Mouse (Mus musculus) kidney, embryonic 15.5 days (tissue): ENCODE measurements around the gene Wdr31. TPM values are rescaled to one million over a fixed set of nuclear protein-coding genes. Genes with fewer than 3 reads are reported as not detected.

Source experiments
- ATAC-seq: fragments of 200-750 bp; cut with Nextera tagmentation; replicated peaks from 2 replicates; pipeline ENCODE4 v1.8.0; 2017; ENCODE audit warnings: moderate TSS enrichment; ENCODE audit not compliant: low FRiP score
- H3K27ac ChIP-seq: fragments of 300-500 bp; sonication (generic); 2 replicates; pipeline ENCODE4 v1.5.1; 2015; ENCODE audit warnings: mild to moderate bottlenecking, inconsistent platforms
- H3K27me3 ChIP-seq: fragments of 300-500 bp; sonication (generic); 2 replicates; pipeline ENCODE4 v1.6.1; 2015; ENCODE audit warnings: inconsistent platforms
- H3K36me3 ChIP-seq: fragments of 300-500 bp; sonication (generic); 2 replicates; pipeline ENCODE4 v1.6.1; 2015; ENCODE audit warnings: inconsistent platforms
- H3K4me1 ChIP-seq: fragments of 300-500 bp; sonication (generic); 2 replicates; pipeline ENCODE4 v1.6.1; 2015; ENCODE audit warnings: inconsistent platforms
- H3K4me2 ChIP-seq: fragments of 300-500 bp; sonication (generic); 2 replicates; pipeline ENCODE4 v1.6.1; 2015; ENCODE audit warnings: moderate library complexity, mild to moderate bottlenecking, inconsistent platforms
- H3K4me3 ChIP-seq: fragments of 300-500 bp; sonication (generic); replicated peaks from 2 replicates; pipeline ENCODE4 v1.5.1; 2015; ENCODE audit warnings: mild to moderate bottlenecking, inconsistent platforms
- H3K9ac ChIP-seq: fragments of 300-500 bp; sonication (generic); 2 replicates; pipeline ENCODE4 v1.6.1; 2015; ENCODE audit warnings: mild to moderate bottlenecking, inconsistent platforms
- H3K9me3 ChIP-seq: fragments of 300-500 bp; sonication (generic); replicated peaks from 2 replicates; pipeline ENCODE4 v1.6.1; 2016; ENCODE audit warnings: inconsistent platforms
- WGBS: fragments of 180-500 bp; shearing (Covaris S2); methylation state at CpG from one replicate; pipeline ENCODE4 v1.1.7; 2015; ENCODE audit warnings: mixed read lengths; 5-methylcytosine and 5-hydroxymethylcytosine counted together
- polyA plus RNA-seq: library from polyadenylated mRNA; unstranded; fragments of >200 nt; fragmentation: Nextera tagmentation; extraction: Ambion mirVana; gene quantifications from 2 replicates; pipeline ENCODE4 v1.2.1, GENCODE M21; 2015

Gene Wdr31
- polyA plus RNA-seq, 1 experiment from 2014 or later = 13.6 TPM

DNA sequence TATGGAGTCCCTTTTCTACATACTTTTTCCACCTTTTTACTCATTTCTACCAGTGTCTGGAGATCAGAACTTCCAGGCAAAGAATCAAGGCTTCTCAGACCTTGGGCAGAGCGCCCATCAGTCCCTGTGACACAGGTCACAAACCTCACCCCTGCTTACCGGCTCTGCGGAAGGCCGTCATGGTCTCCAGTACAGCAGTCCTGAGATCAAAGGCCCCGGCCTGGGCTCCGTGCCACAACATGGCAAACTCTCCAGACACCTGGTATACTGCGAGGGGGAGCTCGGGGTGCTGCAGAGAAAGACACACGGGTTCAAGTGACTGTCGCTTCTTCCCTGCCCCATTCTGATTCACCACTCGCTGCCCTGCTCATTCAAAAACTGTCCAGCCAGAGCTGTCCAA lies 39.2 kb upstream of the Wdr31 start:
- H3K27ac ChIP-seq = no peak overlapping the region
- no peak overlapping the region for H3K4me2 ChIP-seq
- 90% methylated on average over 11 of the region's 11 CpGs for WGBS
- no peak overlapping the region for H3K4me3 ChIP-seq
- H3K4me1 ChIP-seq = peaks cover 6% of the 10 kb centered on the region; the same call in 1 of the 2 replicates
- ATAC-seq = no peak
- H3K27me3 ChIP-seq = no peaks in the 10 kb centered on the region
- no peaks in the 10 kb centered on the region for H3K9me3 ChIP-seq
- H3K36me3 ChIP-seq = peaks cover 76% of the 10 kb centered on the region
- no peak overlapping the region for H3K9ac ChIP-seq

DNA sequence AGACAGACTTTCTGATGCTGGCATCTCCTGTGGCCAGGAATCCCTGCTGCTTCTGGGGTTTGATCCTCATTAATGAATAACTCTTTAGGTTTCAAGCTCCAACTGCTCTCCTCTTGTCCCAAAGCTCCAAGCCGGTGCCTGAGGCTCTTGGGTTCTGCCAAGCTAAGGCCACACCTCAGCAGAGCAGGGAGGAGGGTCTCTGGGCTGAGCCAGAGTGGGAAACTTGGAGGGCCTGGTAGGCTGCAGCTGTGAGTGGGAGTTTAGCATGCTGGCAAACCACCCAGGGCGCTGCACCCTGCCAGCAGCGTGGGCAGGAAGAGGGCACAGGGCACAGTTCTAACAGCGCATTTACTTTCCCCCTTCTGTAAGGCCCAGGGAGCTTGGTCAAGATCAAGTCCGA lies 38.1 kb upstream of the Wdr31 start:
- Histone ChIP-seq H3K36me3 (peaks cover 72% of the 10 kb centered on the region), H3K4me2 (no peak overlapping the region), H3K27me3 (no peaks in the 10 kb centered on the region), H3K4me3 (no peak overlapping the region), H3K9me3 (no peaks in the 10 kb centered on the region), H3K27ac (0 out of 2 replicates have a peak overlapping the region, but pooled peaks have one; percentile 41), H3K9ac (no peak overlapping the region), H3K4me1 (0 out of 2 replicates have a peak, but pooled peaks cover 3% of the 10 kb centered on the region)
- WGBS = 85% methylated on average over 5 of the region's 5 CpGs
- 0 out of 2 replicates have a peak, but pooled peaks have one; percentile 31 for ATAC-seq

DNA sequence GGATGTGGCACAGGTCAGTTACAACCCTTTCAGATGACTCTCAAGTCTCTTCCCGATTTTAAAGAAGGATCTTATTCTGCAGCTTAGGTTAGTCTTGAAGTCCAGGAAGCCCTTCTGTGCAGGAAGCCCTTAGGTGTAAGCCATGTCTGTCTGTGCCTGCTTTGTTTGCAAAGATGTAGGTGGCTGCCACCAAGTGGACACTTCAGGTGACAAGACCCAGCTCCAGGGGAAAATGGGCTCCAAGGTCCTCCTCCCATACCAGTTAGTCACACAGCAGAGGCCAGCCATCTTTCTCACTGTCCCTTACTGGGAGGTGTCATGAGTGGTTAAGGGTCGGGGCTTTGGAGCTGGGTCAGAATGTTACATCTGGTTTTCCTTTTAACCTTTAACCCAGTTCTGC lies 36.1 kb upstream of the Wdr31 start:
- H3K9ac ChIP-seq = no peak overlapping the region
- H3K27ac ChIP-seq = no peak overlapping the region
- H3K4me1 ChIP-seq = peaks cover 13% of the 10 kb centered on the region
- ATAC-seq = no peak
- no peaks in the 10 kb centered on the region for H3K27me3 ChIP-seq
- no peaks in the 10 kb centered on the region for H3K9me3 ChIP-seq
- 54% methylated on average over 2 of the region's 2 CpGs for WGBS
- no peak overlapping the region for H3K4me2 ChIP-seq
- H3K36me3 ChIP-seq = peaks cover 52% of the 10 kb centered on the region
- H3K4me3 ChIP-seq = no peak overlapping the region

GRCm38 (mm10) chr4:62505991-62506390 lies 35.3 kb upstream of the Wdr31 start:
- Histone ChIP-seq H3K4me3 (no peak overlapping the region), H3K4me1 (peaks cover 18% of the 10 kb centered on the region), H3K36me3 (peaks cover 44% of the 10 kb centered on the region), H3K9me3 (no peaks in the 10 kb centered on the region), H3K27me3 (no peaks in the 10 kb centered on the region), H3K27ac (no peak overlapping the region), H3K9ac (no peak overlapping the region), H3K4me2 (no peak overlapping the region)
- WGBS = 75% methylated on average over 3 of the region's 3 CpGs
- ATAC-seq = no peak

GRCm38 (mm10) chr4:62503374-62503970 lies 32.8 kb upstream of the Wdr31 start, which contains the start of gene Hdhd3:
Gene Hdhd3 (minus strand): TSS chr4:62503467.
- H3K4me3 ChIP-seq = peak within 1 kb of the TSS; percentile 56
- H3K27ac ChIP-seq = peak within 1 kb of the TSS; percentile 78
- peak within 1 kb of the TSS; percentile 57 for H3K9ac ChIP-seq
- peaks cover 20% of the 10 kb centered on the region for H3K4me1 ChIP-seq
- 81% methylated on average over 3 of the region's 3 CpGs for WGBS
- H3K27me3 ChIP-seq = no peaks in the 10 kb centered on the region
- H3K4me2 ChIP-seq = peak within 1 kb of the TSS; percentile 71
- peaks cover 33% of the 10 kb centered on the region for H3K36me3 ChIP-seq
- H3K9me3 ChIP-seq = no peaks in the 10 kb centered on the region
- no peak for ATAC-seq

DNA sequence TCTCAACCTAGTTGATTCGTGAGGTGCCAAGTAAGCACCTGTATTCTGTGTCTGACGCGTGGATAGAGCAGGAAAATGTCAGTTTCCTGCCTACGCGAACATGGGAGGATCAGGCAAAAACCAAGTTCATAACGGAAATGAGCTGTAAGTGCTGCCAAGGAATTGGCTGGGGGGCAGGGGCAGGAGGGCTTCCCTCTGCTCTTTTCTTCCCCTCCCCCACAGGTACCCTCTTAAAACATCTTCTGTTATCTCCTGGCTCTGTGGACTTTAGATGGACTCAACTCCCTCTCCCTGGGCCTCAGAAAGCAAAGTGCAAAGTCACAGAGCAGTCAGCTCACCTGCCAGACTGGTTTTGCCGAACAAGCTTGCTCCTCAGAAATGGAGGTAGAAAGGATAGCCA lies 32.3 kb upstream of the Wdr31 start:
- H3K4me2 ChIP-seq = peak overlapping the region; percentile 71; the same call in 1 of the 2 replicates
- peak overlapping the region; percentile 33; the same call in 1 of the 2 replicates for H3K27ac ChIP-seq
- H3K4me3 ChIP-seq = peak overlapping the region; percentile 56; the same call in 1 of the 2 replicates
- H3K9me3 ChIP-seq = no peaks in the 10 kb centered on the region
- ATAC-seq = no peak
- H3K9ac ChIP-seq = no peak overlapping the region
- peaks cover 33% of the 10 kb centered on the region for H3K36me3 ChIP-seq
- H3K4me1 ChIP-seq = peaks cover 20% of the 10 kb centered on the region
- H3K27me3 ChIP-seq = no peaks in the 10 kb centered on the region
- 75% methylated on average over 7 of the region's 7 CpGs for WGBS

GRCm38 (mm10) chr4:62501964-62502732 lies 31.5 kb upstream of the Wdr31 start:
- peak; percentile 96 for ATAC-seq
- no peaks in the 10 kb centered on the region for H3K27me3 ChIP-seq
- peaks cover 32% of the 10 kb centered on the region for H3K36me3 ChIP-seq
- H3K4me1 ChIP-seq = peaks cover 20% of the 10 kb centered on the region
- no peaks in the 10 kb centered on the region for H3K9me3 ChIP-seq
- peak overlapping the region; percentile 57 for H3K9ac ChIP-seq
- H3K27ac ChIP-seq = peak overlapping the region; percentile 78
- H3K4me3 ChIP-seq = peak overlapping the region; percentile 56
- H3K4me2 ChIP-seq = peak overlapping the region; percentile 71
- 2% methylated on average over 38 of the region's 38 CpGs for WGBS

GRCm38 (mm10) chr4:62501534-62501933 lies 30.8 kb upstream of the Wdr31 start:
- Histone ChIP-seq H3K4me1 (peaks cover 20% of the 10 kb centered on the region), H3K4me2 (peak overlapping the region; percentile 71), H3K9ac (peak overlapping the region; percentile 57), H3K36me3 (peaks cover 33% of the 10 kb centered on the region), H3K4me3 (peak overlapping the region; percentile 56), H3K27me3 (no peaks in the 10 kb centered on the region), H3K27ac (peak overlapping the region; percentile 78), H3K9me3 (no peaks in the 10 kb centered on the region)
- ATAC-seq = peak; percentile 12
- WGBS = 2% methylated on average over 7 of the region's 7 CpGs

GRCm38 (mm10) chr4:62500799-62501198 lies 30.1 kb upstream of the Wdr31 start:
- ATAC-seq = no peak
- Histone ChIP-seq H3K4me1 (peaks cover 20% of the 10 kb centered on the region), H3K4me2 (peak overlapping the region; percentile 71; the same call in 1 of the 2 replicates), H3K9me3 (no peaks in the 10 kb centered on the region), H3K27me3 (no peaks in the 10 kb centered on the region), H3K4me3 (no peak overlapping the region), H3K36me3 (peaks cover 40% of the 10 kb centered on the region), H3K9ac (no peak overlapping the region), H3K27ac (no peak overlapping the region)
- WGBS = 74% methylated on average over 4 of the region's 4 CpGs

DNA sequence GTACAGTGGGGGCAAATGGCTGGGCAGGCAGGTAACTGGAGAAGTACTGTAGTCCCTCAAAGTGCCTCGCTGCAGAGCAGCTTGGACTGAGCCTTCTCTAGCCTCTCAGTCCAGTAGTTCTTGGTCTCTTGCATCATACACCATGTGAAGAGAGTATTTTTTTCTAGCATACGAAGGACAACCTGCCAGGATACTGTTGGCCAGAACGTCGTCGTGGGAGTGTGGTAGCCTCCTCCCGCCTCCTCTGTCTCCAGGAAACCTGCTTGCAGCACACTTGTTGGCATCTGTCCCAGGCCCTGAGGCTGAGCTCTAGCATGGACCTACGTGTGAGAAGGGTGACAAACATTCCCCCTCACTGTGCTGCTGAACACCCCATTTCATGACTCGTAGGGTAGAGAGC lies 26.1 kb upstream of the Wdr31 start:
- Histone ChIP-seq H3K27me3 (no peaks in the 10 kb centered on the region), H3K9me3 (no peaks in the 10 kb centered on the region), H3K4me2 (no peak overlapping the region), H3K36me3 (peaks cover 41% of the 10 kb centered on the region), H3K27ac (no peak overlapping the region), H3K4me1 (peaks cover 10% of the 10 kb centered on the region), H3K9ac (no peak overlapping the region), H3K4me3 (no peak overlapping the region)
- no peak for ATAC-seq
- WGBS = 66% methylated on average over 8 of the region's 8 CpGs

DNA sequence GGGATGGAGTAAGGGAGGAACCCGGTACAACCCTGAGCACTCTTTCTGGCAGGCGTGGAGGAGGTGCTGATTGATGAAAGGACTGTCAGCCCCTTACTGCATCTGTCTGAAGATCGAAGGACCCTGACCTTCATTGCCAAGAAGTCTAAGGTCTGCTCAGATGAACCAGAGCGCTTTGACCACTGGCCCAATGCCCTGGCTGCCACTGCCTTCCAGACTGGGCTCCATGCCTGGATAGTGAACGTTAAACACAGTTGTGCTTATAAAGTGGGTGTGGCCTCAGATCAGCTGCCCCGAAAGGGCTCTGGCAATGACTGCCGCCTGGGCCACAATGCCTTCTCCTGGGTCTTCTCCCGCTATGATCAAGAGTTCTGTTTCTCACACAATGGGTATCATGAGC lies 25.2 kb upstream of the Wdr31 start:
- H3K36me3 ChIP-seq = peaks cover 41% of the 10 kb centered on the region
- WGBS = 72% methylated on average over 8 of the region's 8 CpGs
- no peak overlapping the region for H3K4me3 ChIP-seq
- H3K4me2 ChIP-seq = no peak overlapping the region
- H3K4me1 ChIP-seq = peaks cover 4% of the 10 kb centered on the region
- ATAC-seq = no peak
- H3K27me3 ChIP-seq = no peaks in the 10 kb centered on the region
- no peaks in the 10 kb centered on the region for H3K9me3 ChIP-seq
- no peak overlapping the region for H3K9ac ChIP-seq
- H3K27ac ChIP-seq = no peak overlapping the region

- 0 out of 2 replicates have a peak, but pooled peaks have one; percentile 25 for ATAC-seq
- Histone ChIP-seq H3K27me3 (no peaks in the 10 kb centered on the region), H3K36me3 (peaks cover 34% of the 10 kb centered on the region), H3K27ac (no peak overlapping the region), H3K9ac (no peak overlapping the region), H3K4me2 (no peak overlapping the region), H3K4me3 (no peak overlapping the region), H3K9me3 (no peaks in the 10 kb centered on the region), H3K4me1 (no peaks in the 10 kb centered on the region)
- WGBS = 65% methylated on average over 9 of the region's 9 CpGs
These were observed 23.5 kb upstream of the Wdr31 start for GRCm38 (mm10) chr4:62494230-62494629.
